Mouse (Mus musculus) adrenal gland, postnatal 10 days (tissue): Measurements from ENCODE around the gene Cd46. TPM values are rescaled to one million over a fixed set of nuclear protein-coding genes. Genes with fewer than 3 reads are reported as not detected.

Experiments used
- microRNA-seq: library from miRNA; unstranded; fragments of <30 nt; microRNA quantifications from one replicate; pipeline ENCODE4 v1.2.0, GENCODE M21; 2021
- total RNA-seq, 2 experiments: library from RNA; stranded (reverse); gene quantifications; 2 replicates each; pipeline ENCODE4 v1.2.3; 2021

Cd46 gene
- total RNA-seq, 2 experiments from 2014 or later = 1.7 to 2.7 TPM

Small RNA genes lying within 50 kb of the gene (microRNA-seq; reads per million reads assigned to microRNA genes)
- gene Mir29b-2 (8.8 reads per million, percentile 14 among the genes with 10 or more reads in this experiment), gene Mir29c (224 reads per million, percentile 55 among the genes with 10 or more reads in this experiment)

Other genes starting within 250 kb of the Cd46 start
- gene Cd34, start 153.4 kb downstream of the Cd46 start, total RNA-seq = 100 to 1,000 TPM; 109 to 127 TPM
- 10 to 100 TPM; 72.6 to 78.0 TPM for gene Cr1l, start 39.3 kb upstream of the Cd46 start, total RNA-seq
- gene Cr2, start 84.5 kb upstream of the Cd46 start, total RNA-seq = 1 to 10 TPM; 1.3 to 3.2 TPM